Mouse (Mus musculus): ENCODE results near the gene Cfap97. TPM values are rescaled to one million over a fixed set of nuclear protein-coding genes. Genes with fewer than 3 reads are reported as not detected.
A peak's percentile ranks its signal among the peaks of the same experiment; 100 is the strongest.

Cfap97 gene
- polyA plus RNA-seq, 1 experiment from 2014 or later: 23.1 TPM

DNA sequence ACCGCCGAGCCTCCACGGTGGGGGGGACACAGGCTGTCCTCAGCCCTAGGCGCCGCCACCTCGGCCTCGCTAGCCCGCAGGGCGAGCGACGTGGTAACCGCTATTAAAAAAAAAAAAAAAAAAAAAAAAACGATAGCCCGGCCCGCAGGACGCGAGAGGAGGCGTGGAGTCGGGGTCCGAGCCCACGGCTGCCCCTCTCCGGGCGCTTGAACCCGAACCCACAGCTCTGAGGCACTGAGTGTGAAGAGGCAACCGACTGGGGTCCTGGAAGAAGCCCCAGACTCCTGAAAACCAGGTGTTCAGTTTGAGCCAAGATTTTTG, 12.3 kb downstream of the Cfap97 start:
- Histone ChIP-seq H3K36me3 (no peaks in the 10 kb centered on the region), H3K9me3 (no peaks in the 10 kb centered on the region), H3K4me3 (peak overlapping the region; percentile 87), H3K27ac (replicated peaks) (peak overlapping the region; percentile 84), H3K9ac (replicated peaks) (peak overlapping the region; percentile 89), H3K4me2 (replicated peaks) (peak overlapping the region; percentile 56), H3K4me1 (peaks cover 19% of the 10 kb centered on the region), H3K27me3 (no peaks in the 10 kb centered on the region)
- ATAC-seq (replicated peaks): peak; percentile 27; the same call in 1 of the 2 replicates
- 0% methylated on average over 25 of the region's 25 CpGs for WGBS

DNA sequence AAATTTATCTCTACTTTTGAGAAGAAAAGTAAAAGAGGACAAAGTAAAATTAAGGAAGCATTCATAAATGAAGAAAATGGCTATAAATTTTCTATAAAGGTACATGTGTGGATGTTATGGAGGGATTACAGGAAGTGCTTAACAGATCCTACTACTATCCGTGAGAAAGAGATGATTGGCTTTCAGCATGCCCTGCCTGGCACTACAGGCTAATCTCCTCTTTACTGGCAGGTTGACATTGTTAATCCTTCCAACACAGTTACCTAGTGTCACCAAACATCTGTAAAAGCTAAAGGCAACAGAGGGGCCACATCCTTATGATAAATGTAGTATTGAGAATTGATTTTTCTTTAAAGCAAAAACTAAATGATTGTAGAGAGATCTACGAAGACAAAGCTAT, 22.1 kb downstream of the Cfap97 start:
- 83% methylated on average over 2 of the region's 2 CpGs for WGBS
- Histone ChIP-seq H3K36me3 (peaks cover 17% of the 10 kb centered on the region), H3K27ac (replicated peaks) (no peak overlapping the region), H3K9ac (replicated peaks) (no peak overlapping the region), H3K4me2 (replicated peaks) (no peak overlapping the region), H3K9me3 (no peaks in the 10 kb centered on the region), H3K27me3 (no peaks in the 10 kb centered on the region), H3K4me1 (no peaks in the 10 kb centered on the region), H3K4me3 (no peak overlapping the region)
- no peak for ATAC-seq (replicated peaks)

DNA sequence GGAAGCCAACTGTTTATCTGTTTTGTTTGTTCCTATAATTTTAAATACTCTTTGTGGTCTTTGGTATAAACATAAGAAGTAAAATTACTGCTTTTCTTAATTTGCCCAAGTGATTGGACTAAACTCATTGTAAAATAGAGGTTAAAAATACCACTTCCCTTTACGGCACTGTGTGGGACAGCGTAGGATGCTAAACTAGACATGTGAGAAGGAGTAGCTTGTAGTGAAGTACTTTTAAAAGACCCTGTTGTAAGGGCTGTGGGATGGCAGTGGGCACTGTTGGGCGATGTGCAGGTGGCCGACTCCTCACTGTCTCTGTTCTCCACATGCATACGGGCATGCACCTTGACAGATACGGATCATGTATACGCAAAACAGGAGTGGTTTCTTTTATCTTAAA, 28.6 kb downstream of the Cfap97 start:
- H3K27me3 ChIP-seq: no peaks in the 10 kb centered on the region
- no peak overlapping the region for H3K27ac ChIP-seq (replicated peaks)
- H3K4me3 ChIP-seq: no peak overlapping the region
- WGBS: 97% methylated on average over 7 of the region's 7 CpGs
- H3K4me2 ChIP-seq (replicated peaks): no peak overlapping the region
- no peak for ATAC-seq (replicated peaks)
- peaks cover 8% of the 10 kb centered on the region; the same call in 1 of the 2 replicates for H3K36me3 ChIP-seq
- H3K9me3 ChIP-seq: no peaks in the 10 kb centered on the region
- H3K4me1 ChIP-seq: no peaks in the 10 kb centered on the region
- H3K9ac ChIP-seq (replicated peaks): no peak overlapping the region

DNA sequence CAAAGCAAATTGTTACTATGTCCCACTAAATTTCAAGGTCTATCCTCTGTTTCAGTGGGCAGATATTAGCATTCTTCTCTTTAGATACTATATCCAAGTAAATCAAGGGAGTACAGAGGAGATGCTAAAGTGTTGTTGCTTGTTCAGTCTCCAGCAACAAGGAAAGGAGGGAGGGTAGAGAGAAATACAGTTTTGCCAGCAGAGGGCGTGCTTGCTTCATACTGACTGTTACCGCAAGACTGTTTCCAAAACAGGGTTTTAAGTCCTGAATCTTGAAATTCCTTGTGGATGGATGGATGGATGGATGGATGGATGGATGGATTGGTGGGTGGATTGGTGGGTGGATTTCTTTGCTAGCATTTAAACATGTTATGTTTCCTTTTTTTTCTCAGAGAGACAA, 33.8 kb downstream of the Cfap97 start:
- WGBS: 1% methylated on average over 2 of the region's 2 CpGs
- Histone ChIP-seq H3K27ac (replicated peaks) (no peak overlapping the region), H3K9me3 (no peaks in the 10 kb centered on the region), H3K9ac (replicated peaks) (no peak overlapping the region), H3K36me3 (peaks cover 8% of the 10 kb centered on the region; the same call in 1 of the 2 replicates), H3K4me2 (replicated peaks) (no peak overlapping the region), H3K4me3 (no peak overlapping the region), H3K4me1 (no peaks in the 10 kb centered on the region), H3K27me3 (no peaks in the 10 kb centered on the region)
- 0 out of 2 replicates have a peak, but pooled peaks have one; percentile 38 for ATAC-seq (replicated peaks)

DNA sequence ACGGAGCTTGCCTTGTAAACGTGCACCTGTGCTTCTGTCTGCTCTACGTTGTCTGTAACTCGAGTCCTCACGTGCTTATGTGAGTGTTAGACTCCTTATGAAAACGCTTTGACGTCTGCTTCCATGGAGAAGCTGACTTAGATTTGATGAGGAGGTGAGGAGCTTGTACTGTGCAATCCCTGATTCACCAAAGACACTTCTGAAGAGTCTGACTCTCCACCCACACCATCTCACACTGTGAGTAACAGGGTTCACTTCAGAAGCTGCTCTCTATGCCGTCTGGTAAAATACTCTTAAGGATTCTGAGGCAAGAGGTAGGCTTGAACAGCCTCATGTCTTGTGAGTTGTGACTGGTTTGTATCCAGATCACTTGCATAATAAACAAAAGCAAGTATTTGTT, 41.5 kb downstream of the Cfap97 start:
- Histone ChIP-seq H3K9ac (replicated peaks) (no peak overlapping the region), H3K36me3 (peaks cover 20% of the 10 kb centered on the region; the same call in 1 of the 2 replicates), H3K4me1 (no peaks in the 10 kb centered on the region), H3K4me2 (replicated peaks) (no peak overlapping the region), H3K4me3 (no peak overlapping the region), H3K9me3 (no peaks in the 10 kb centered on the region), H3K27ac (replicated peaks) (no peak overlapping the region), H3K27me3 (no peaks in the 10 kb centered on the region)
- ATAC-seq (replicated peaks): no peak
- 92% methylated on average over 8 of the region's 8 CpGs for WGBS

DNA sequence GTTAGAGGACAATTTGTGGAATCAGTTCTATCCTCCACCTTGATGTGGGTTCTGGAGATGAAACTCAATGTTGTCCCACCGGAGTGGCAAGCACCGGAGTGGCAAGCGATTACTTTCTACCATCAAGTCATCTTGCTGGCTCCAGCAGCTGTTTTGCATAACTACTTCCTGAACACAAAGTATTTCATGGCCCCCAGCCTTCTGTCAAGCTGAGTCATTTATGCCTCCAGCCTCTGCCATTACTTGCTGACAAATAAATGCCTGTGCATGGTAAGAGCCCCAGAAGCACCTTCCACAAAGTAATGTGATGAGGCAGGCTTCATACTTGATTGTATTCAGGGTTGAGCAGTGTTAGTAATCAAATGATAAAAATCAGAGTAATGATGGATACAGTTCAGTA, 45.3 kb downstream of the Cfap97 start:
- Histone ChIP-seq H3K4me3 (no peak overlapping the region), H3K9ac (replicated peaks) (no peak overlapping the region), H3K4me1 (no peaks in the 10 kb centered on the region), H3K9me3 (no peaks in the 10 kb centered on the region), H3K4me2 (replicated peaks) (no peak overlapping the region), H3K36me3 (peaks cover 27% of the 10 kb centered on the region; the same call in 1 of the 2 replicates), H3K27ac (replicated peaks) (no peak overlapping the region), H3K27me3 (no peaks in the 10 kb centered on the region)
- 91% methylated on average over 3 of the region's 3 CpGs for WGBS
- ATAC-seq (replicated peaks): no peak

DNA sequence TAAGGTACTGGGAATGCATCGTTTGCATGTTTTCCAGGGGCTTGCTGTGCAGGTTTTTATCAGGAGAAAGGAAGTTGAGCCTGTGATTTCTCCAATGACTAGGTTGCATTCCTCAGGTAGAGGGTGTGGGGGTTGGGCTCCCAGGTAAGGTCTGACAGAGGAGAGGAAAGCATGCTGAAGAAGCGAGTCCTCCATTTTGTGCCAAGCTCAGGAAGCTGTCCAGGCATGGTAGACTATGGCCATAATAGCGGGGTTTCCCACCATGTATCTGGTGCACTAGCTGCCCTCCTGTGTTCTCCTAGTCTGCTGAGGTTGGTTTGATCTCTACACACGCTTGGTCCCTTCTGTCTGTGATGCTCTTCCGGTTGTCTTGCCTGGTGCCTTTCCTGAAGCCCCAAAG, 46.1 kb downstream of the Cfap97 start:
- Histone ChIP-seq H3K4me1 (no peaks in the 10 kb centered on the region), H3K4me2 (replicated peaks) (no peak overlapping the region), H3K27ac (replicated peaks) (no peak overlapping the region), H3K36me3 (peaks cover 30% of the 10 kb centered on the region; the same call in 1 of the 2 replicates), H3K27me3 (no peaks in the 10 kb centered on the region), H3K4me3 (no peak overlapping the region), H3K9me3 (no peaks in the 10 kb centered on the region), H3K9ac (replicated peaks) (no peak overlapping the region)
- WGBS: 87% methylated on average over 5 of the region's 5 CpGs
- no peak for ATAC-seq (replicated peaks)

DNA sequence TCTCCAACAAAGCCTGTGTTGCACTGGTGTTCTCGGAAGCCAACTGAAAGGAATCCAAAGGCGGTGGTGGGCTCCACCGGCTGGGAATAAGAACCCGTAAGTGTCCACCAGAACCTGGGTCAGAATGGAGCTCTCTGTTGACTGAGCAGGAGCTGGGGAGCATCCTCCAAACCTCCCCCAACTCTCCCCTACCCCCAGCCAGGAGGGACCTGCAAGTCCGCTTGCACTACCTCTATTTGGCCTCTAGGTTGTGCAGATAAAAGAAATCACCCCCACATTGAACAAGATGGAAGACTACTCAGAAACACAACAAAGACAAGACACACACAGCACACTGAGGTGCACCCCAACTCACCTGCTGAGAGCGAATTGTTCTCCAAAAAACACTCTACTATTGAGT, 50.8 kb downstream of the Cfap97 start:
- Histone ChIP-seq H3K4me1 (no peaks in the 10 kb centered on the region), H3K9ac (replicated peaks) (no peak overlapping the region), H3K36me3 (peaks cover 54% of the 10 kb centered on the region), H3K27ac (replicated peaks) (no peak overlapping the region), H3K27me3 (no peaks in the 10 kb centered on the region), H3K9me3 (no peaks in the 10 kb centered on the region), H3K4me2 (replicated peaks) (no peak overlapping the region), H3K4me3 (no peak overlapping the region)
- 85% methylated on average over 6 of the region's 6 CpGs for WGBS
- ATAC-seq (replicated peaks): no peak

DNA sequence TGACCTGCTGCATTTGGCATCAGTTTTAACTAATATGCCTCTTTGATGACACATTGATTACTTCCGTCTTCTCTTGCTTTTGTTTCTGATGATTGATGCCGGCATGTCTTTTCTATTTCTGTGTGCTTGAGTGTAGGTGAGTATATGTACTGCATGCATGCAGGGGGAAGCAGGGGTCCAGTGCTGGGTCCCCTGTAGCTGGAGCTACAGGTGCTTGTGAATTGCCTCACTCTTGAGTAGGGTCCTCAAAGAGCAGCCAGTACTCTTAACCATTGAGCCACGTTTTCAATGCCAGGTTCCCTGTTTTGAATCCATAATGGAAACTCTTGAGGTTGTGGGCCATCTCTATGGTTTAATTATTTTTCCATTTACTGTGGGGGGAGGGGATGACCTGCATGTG, 52.7 kb downstream of the Cfap97 start:
- 88% methylated on average over 3 of the region's 3 CpGs for WGBS
- Histone ChIP-seq H3K9me3 (no peaks in the 10 kb centered on the region), H3K4me1 (peaks cover 17% of the 10 kb centered on the region), H3K36me3 (peaks cover 71% of the 10 kb centered on the region), H3K27me3 (no peaks in the 10 kb centered on the region), H3K27ac (replicated peaks) (no peak overlapping the region), H3K4me3 (no peak overlapping the region), H3K9ac (replicated peaks) (no peak overlapping the region), H3K4me2 (replicated peaks) (no peak overlapping the region)
- ATAC-seq (replicated peaks): no peak

DNA sequence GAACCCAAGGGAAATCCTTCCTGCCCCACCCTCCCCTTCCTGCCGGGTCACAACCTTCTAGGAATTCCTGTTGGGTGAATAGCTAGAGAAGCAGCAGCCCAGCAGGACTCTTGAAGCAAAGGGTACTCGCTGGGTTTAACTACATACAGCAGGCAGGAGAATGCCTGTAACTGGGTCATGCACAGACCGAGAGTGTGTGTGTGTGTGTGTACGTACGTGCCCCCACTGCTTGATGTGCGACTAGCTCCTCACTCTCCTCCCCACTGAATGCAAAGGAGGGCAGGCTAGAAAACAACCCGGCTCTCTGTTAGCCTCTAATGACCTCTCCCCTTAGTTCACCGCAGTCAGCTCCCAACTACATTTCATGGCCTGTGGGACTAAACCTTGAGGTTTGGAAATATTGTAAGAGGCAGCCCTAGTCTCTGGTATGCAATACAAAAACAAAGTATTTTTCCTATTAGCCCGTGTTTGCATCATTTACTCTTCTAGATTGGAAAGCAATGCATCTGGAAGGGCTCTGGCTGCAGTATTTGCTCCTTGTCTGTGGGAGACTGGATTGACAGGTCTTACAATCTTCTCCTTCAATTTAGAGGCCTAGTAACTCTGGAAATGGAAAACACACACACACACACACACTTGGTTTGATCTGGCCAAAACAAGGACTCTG, 53.5 kb downstream of the Cfap97 start:
- peaks cover 25% of the 10 kb centered on the region for H3K4me1 ChIP-seq
- no peak overlapping the region for H3K4me2 ChIP-seq (replicated peaks)
- 89% methylated on average over 9 of the region's 9 CpGs for WGBS
- no peak overlapping the region for H3K4me3 ChIP-seq
- no peaks in the 10 kb centered on the region for H3K9me3 ChIP-seq
- no peak overlapping the region for H3K9ac ChIP-seq (replicated peaks)
- peaks cover 71% of the 10 kb centered on the region for H3K36me3 ChIP-seq
- no peak overlapping the region for H3K27ac ChIP-seq (replicated peaks)
- H3K27me3 ChIP-seq: no peaks in the 10 kb centered on the region
- ATAC-seq (replicated peaks): no peak

DNA sequence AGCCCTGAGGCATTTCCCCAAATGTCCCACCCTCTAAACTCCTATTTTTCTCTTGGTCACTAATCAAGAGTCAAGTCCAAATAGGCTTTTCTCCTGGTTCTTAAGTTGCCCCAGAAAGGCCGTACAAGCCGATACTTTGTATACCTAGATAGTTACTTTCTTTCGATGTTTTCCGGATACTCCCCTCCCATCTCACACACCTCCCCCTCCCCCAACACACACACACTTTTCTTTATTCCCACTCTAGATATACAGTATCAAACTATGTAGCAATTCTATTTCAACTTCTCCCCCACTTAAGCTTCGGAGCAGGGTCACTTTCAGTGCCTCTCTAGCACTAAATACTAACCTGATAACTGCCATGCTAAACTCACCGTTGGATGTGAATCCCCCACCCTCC, 54.5 kb downstream of the Cfap97 start:
- H3K4me3 ChIP-seq: no peak overlapping the region
- H3K27ac ChIP-seq (replicated peaks): no peak overlapping the region
- peaks cover 25% of the 10 kb centered on the region for H3K4me1 ChIP-seq
- peaks cover 71% of the 10 kb centered on the region for H3K36me3 ChIP-seq
- H3K9ac ChIP-seq (replicated peaks): no peak overlapping the region
- ATAC-seq (replicated peaks): no peak
- no peaks in the 10 kb centered on the region for H3K9me3 ChIP-seq
- WGBS: 93% methylated on average over 6 of the region's 6 CpGs
- H3K4me2 ChIP-seq (replicated peaks): no peak overlapping the region
- H3K27me3 ChIP-seq: no peaks in the 10 kb centered on the region

DNA sequence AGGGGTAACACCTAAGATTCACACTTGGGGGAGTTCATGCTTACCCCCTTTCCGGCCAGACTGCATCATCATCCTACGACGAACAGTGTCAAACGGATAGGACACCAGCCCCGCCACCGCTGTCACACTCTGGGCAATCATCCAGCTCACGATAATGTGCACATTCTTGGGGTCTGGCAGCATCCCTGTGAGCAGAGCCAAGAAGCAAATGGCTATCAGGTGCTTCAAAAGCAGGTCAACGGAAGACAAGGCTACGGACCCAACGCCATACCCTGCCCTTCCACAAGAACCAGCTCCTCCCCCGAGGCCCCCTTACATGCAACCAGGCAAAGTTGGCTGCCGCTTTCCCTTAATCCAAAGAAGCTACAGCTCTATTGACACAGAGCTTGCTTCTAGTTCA, 56.8 kb downstream of the Cfap97 start:
- Histone ChIP-seq H3K27me3 (no peaks in the 10 kb centered on the region), H3K27ac (replicated peaks) (no peak overlapping the region), H3K9ac (replicated peaks) (peak overlapping the region; percentile 96; the same call in 1 of the 2 replicates), H3K4me2 (replicated peaks) (peak overlapping the region; percentile 88), H3K36me3 (peaks cover 51% of the 10 kb centered on the region), H3K4me1 (peaks cover 38% of the 10 kb centered on the region), H3K9me3 (no peaks in the 10 kb centered on the region), H3K4me3 (peak overlapping the region; percentile 80)
- WGBS: 57% methylated on average over 12 of the region's 12 CpGs
- no peak for ATAC-seq (replicated peaks)

DNA sequence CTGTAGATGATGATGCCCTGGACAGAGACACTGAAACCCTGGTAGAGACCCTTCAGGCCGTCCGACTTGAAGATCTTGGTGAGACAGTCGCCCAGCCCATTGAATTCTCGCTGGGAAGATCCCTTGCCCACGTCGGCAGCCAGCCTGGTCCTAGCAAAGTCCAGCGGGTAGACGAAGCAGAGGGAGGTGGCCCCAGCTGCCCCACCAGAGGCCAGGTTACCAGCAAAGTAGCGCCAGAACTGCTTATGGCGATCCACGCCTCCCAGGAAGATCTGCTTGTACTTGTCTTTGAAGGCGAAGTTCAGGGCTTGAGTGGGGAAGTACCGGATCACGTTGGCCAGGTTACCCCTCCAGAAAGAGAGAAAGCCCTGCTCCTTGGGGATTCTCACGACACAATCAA, 57.5 kb downstream of the Cfap97 start:
- H3K27ac ChIP-seq (replicated peaks): 0 out of 2 replicates have a peak overlapping the region, but pooled peaks have one; percentile 7
- 75% methylated on average over 15 of the region's 15 CpGs for WGBS
- H3K9ac ChIP-seq (replicated peaks): peak overlapping the region; percentile 96

More for the DNA sequence above, 57.5 kb downstream of the Cfap97 start:
- ATAC-seq (replicated peaks): no peak
- Histone ChIP-seq H3K4me1 (peaks cover 38% of the 10 kb centered on the region), H3K9me3 (no peaks in the 10 kb centered on the region), H3K4me2 (replicated peaks) (peak overlapping the region; percentile 88), H3K36me3 (peaks cover 46% of the 10 kb centered on the region), H3K27me3 (no peaks in the 10 kb centered on the region), H3K4me3 (peak overlapping the region; percentile 80)

Data from forebrain, embryonic 15.5 days (tissue).